Mouse (Mus musculus) liver, embryonic 14.5 days (tissue): ENCODE data around the gene Hnf1a. TPM values are rescaled to one million over a fixed set of nuclear protein-coding genes. Genes with fewer than 3 reads are reported as not detected.

Experiments
- ATAC-seq: fragments of 200-750 bp; cut with Nextera tagmentation; 2 replicates; pipeline ENCODE4 v1.8.0; 2017; ENCODE audit warnings: moderate number of reproducible peaks, mild to moderate bottlenecking, moderate library complexity; ENCODE audit not compliant: insufficient read depth
- DNase-seq, 3 experiments: peaks; one replicate each; pipeline ENCODE4 v3.0.0-alpha.2; 2012 to 2013; ENCODE audit warnings: low read depth in 3 of 3, low spot score in 3 of 3
- H3K27ac ChIP-seq: fragments of 300-500 bp; sonication (generic); 2 replicates; pipeline ENCODE4 v1.5.1; 2014; ENCODE audit warnings: moderate library complexity, mild to moderate bottlenecking, control low read depth, inconsistent platforms
- H3K27me3 ChIP-seq: fragments of 300-500 bp; sonication (generic); 2 replicates; pipeline ENCODE4 v1.6.1; 2014; ENCODE audit warnings: mild to moderate bottlenecking, low read length, moderate library complexity; ENCODE audit not compliant: control insufficient read depth, insufficient read depth
- H3K36me3 ChIP-seq: fragments of 300-500 bp; sonication (generic); replicated peaks from 2 replicates; pipeline ENCODE4 v1.6.1; 2014; ENCODE audit warnings: low read depth; ENCODE audit not compliant: control insufficient read depth, insufficient read depth
- H3K4me1 ChIP-seq, 2 experiments: fragments of 200-500 bp in 1 of 2; fragments of 300-500 bp in 1 of 2; sonication (generic) in 1 of 2; replicated peaks; 2 replicates each; pipeline ENCODE4 v1.6.1; 2012 to 2014; ENCODE audit warnings: antibody characterized with exemption in 1 of 2, inconsistent platforms in 1 of 2, low read length in 1 of 2; ENCODE audit not compliant: control insufficient read depth in 2 of 2, insufficient read depth in 2 of 2
- H3K4me2 ChIP-seq: fragments of 300-500 bp; sonication (generic); 2 replicates; pipeline ENCODE4 v1.6.1; 2014; ENCODE audit warnings: low read depth, mild to moderate bottlenecking, control low read depth, moderate library complexity
- H3K4me3 ChIP-seq, 2 experiments: fragments of 200-500 bp in 1 of 2; fragments of 300-500 bp in 1 of 2; sonication (generic) in 1 of 2; 2 replicates each; pipeline ENCODE4 v1.5.1; 2012 to 2014; ENCODE audit warnings: low read depth in 2 of 2, low read length in 2 of 2, mild to moderate bottlenecking in 2 of 2, control low read depth in 1 of 2, inconsistent platforms in 1 of 2, moderate library complexity in 1 of 2; ENCODE audit not compliant: insufficient read depth in 1 of 2
- H3K9ac ChIP-seq: fragments of 300-500 bp; sonication (generic); replicated peaks from 2 replicates; pipeline ENCODE4 v1.6.1; 2014; ENCODE audit warnings: mild to moderate bottlenecking, control low read depth, moderate library complexity
- H3K9me3 ChIP-seq: fragments of 300-500 bp; sonication (generic); 2 replicates; pipeline ENCODE4 v1.6.1; 2016; ENCODE audit warnings: low read length, mixed read lengths; ENCODE audit not compliant: control insufficient read depth
- CTCF ChIP-seq: IDR thresholded peaks from 2 replicates; pipeline ENCODE4 v1.5.1; 2016; ENCODE audit warnings: antibody characterized with exemption, low read depth, control low read depth
- EP300 ChIP-seq: IDR thresholded peaks from 2 replicates; pipeline ENCODE4 v1.6.1; 2016; ENCODE audit warnings: antibody characterized with exemption, low read depth
- WGBS: fragments of 180-500 bp; shearing (Covaris S2); extraction: QIAGEN DNeasy Blood & Tissue Kit; methylation state at CpG from one replicate; pipeline ENCODE4 v1.1.7; 2014; ENCODE audit not compliant: insufficient replicate concordance; 5-methylcytosine and 5-hydroxymethylcytosine counted together
- polyA plus RNA-seq, 2 experiments: library from polyadenylated mRNA; depleted of rRNA in 1 of 2; stranded (reverse) in 1 of 2; unstranded in 1 of 2; fragments of >200 nt; fragmentation: Nextera tagmentation in 1 of 2; extraction: Ambion mirVana in 1 of 2; gene quantifications; 2 replicates each; pipeline versions ENCODE4 v1.2.1 to v1.2.3; 2012 to 2014

The Hnf1a gene
- polyA plus RNA-seq, 2 experiments: 1.2 to 1.5 TPM

DNA sequence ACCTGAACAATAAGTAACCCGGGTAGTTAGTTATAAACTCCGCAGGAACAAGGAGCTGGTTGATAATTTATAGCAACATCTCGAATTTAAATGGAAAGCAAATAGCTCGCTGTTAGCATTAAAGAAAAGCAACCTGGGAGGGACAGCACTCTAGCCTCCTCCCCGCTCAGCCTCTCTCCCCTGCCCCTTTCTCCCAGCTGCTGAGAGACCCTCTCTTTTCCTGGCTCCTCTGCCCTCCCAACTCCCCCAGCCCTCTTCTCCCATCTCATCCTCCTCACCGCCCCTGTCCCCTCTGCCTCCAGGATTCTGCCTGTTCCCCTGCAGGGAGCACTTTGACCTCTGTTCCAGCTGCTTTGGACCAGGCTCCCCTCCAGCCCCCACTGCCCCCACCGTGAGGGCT lies 2.2 kb downstream of the Hnf1a start:
- ATAC-seq (no peak), DNase-seq (no peak)
- Histone ChIP-seq H3K4me2 (peak overlapping the region; percentile 24; the same call in 1 of the 2 replicates), H3K27ac (no peak overlapping the region), H3K9ac (no peak overlapping the region), H3K27me3 (no peaks in the 10 kb centered on the region), H3K9me3 (no peaks in the 10 kb centered on the region), H3K36me3 (no peaks in the 10 kb centered on the region), H3K4me3 (peak overlapping the region; percentile 46 to 54), H3K4me1 (peaks cover 0 to 9% of the 10 kb centered on the region in 2 experiments; a peak in 2 of 4 replicates)
- TF ChIP-seq EP300: no peak
- TF ChIP-seq CTCF: no peak
- 24% methylated on average over 7 of the region's 7 CpGs for WGBS

DNA sequence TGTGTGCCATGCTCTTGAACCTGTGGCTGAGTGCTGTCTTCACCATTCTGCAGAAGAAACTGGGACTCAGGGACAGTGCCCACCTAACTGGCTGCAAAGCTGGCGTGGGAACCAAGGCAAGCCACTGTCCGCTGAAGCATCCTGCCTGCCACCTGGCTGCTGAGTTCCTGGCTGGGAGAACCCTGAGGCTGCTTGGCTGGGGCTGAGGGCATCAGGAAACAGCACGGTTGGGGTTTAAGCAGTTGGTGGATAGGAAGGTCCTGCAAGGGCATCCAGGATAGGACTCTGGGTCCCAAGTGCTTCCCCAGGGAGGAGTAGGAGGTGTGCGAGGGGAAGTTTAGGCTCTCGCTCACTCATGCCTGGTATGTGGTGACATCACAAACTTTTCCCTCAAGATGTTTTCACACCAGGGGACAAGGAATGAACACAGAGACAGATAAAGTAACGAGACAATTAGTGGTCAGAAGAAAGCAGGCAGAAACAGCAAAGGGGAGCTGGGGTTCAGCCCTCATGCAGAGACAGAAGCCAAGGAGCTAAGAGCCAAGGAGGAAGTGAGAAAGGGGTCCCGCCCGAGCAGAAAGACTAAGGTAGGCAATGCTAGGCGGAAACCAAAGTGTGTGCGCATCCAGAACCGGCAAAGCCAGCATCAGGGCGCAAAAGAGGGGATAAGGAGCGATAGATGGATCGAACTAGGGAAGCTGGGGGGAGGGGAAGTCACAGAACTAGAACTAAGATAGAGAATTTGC lies 3.2 kb downstream of the Hnf1a start:
- no peak overlapping the region for H3K4me2 ChIP-seq
- DNase-seq: no peak
- no peak overlapping the region for H3K9ac ChIP-seq
- no peak overlapping the region for H3K27ac ChIP-seq
- no peaks in the 10 kb centered on the region for H3K27me3 ChIP-seq
- no peak overlapping the region for H3K4me3 ChIP-seq
- TF ChIP-seq CTCF (no peak), EP300 (no peak)
- no peak for ATAC-seq
- WGBS: 26% methylated on average over 14 of the region's 14 CpGs
- peaks cover 0 to 9% of the 10 kb centered on the region in 2 experiments; a peak in 2 of 4 replicates for H3K4me1 ChIP-seq
- H3K9me3 ChIP-seq: no peaks in the 10 kb centered on the region
- no peaks in the 10 kb centered on the region for H3K36me3 ChIP-seq

DNA sequence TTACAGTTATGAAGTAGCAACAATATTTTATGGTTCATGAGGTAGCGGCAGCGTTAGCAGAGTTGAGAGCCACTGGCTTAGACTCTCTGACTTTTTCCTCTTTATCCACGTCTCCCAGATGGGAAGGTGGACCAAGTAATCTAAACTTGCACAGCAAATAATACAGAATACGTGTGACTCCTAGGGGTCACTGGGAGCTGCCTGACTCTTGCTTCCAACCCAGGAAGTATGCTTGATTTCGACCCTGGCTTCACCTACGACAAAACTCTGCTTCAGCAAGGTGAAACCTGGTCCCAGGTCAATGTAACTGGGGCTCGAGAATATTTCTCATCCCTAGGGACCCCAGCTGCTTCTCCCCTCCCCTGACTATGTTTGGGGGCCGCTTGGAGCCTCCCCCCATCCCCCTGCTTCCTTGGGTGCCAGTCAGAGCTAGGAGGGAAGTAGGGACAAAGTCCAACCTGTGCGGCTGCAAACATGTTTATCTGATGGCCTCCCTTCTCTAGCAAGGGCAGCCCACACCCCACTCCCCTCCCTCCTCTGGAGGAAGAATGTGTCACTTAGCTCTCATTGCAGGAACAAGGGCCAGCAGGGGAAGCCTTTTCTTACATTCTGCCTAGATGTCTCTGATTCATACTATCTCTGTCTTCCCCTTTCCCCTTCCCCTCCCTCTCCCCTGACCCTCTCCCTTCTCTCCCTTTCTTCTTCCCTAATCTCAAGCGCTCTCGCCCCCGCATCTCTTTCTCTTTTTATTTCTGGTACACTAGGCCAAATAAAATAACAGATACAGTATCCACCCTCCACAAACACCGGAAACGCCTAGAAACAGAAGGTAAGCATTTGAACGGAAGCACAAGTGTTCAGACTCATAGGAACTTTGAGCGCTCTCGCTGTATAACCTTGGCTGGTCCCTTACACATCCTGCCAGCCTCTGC lies 5.7 kb downstream of the Hnf1a start:
- Histone ChIP-seq H3K27ac (no peak overlapping the region), H3K36me3 (no peaks in the 10 kb centered on the region), H3K4me3 (no peak overlapping the region; a peak in 1 of 4 replicates), H3K9ac (no peak overlapping the region), H3K27me3 (no peaks in the 10 kb centered on the region), H3K9me3 (no peaks in the 10 kb centered on the region), H3K4me1 (peaks cover 0 to 9% of the 10 kb centered on the region in 2 experiments; a peak in 2 of 4 replicates), H3K4me2 (peak overlapping the region; percentile 45)
- TF ChIP-seq CTCF (no peak), EP300 (no peak)
- WGBS: 43% methylated on average over 17 of the region's 17 CpGs
- ATAC-seq (no peak), DNase-seq (no peak)

DNA sequence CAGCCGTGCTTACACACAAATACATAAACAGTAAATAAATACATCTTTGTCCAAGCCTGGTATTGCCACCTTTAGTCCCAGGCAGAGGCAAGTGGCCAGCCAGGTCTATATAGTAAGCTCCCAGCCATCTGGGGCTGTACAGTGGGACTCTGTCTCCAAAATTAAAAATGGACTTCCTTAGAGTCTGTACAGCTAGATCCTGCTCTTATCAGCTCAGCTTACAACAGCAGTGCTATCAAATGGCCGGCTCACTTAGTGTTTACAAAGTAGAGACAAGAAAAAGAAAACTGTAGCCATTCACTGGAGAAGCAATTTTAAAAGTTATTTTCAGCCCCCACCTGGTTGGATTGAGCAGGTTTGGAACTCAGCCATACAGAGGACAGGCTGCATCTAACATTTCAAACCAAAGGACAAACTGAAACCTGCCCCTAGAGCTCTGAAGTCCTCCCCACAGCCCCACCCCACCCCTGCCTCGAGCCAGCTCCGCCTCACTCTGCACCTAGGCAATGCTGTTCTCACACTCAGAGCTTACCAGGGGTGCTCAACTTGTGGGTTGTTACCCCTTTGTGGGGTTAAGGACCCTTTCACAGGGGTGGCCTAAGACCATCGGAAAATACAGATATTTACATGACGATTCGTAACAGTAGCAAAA lies 6.5 kb downstream of the Hnf1a start:
- peak overlapping the region in 1 of 2 experiments; percentile 33; a peak in 2 of 4 replicates for H3K4me3 ChIP-seq
- no peak overlapping the region for H3K9ac ChIP-seq
- WGBS: 42% methylated on average over 7 of the region's 7 CpGs
- no peak for DNase-seq
- peaks cover 0 to 9% of the 10 kb centered on the region in 2 experiments; a peak in 2 of 4 replicates for H3K4me1 ChIP-seq
- no peak overlapping the region for H3K27ac ChIP-seq
- H3K4me2 ChIP-seq: peak overlapping the region; percentile 45
- H3K36me3 ChIP-seq: no peaks in the 10 kb centered on the region
- H3K9me3 ChIP-seq: no peaks in the 10 kb centered on the region
- no peaks in the 10 kb centered on the region for H3K27me3 ChIP-seq
- ATAC-seq: peak; percentile 67
- TF ChIP-seq EP300: no peak
- no peak for TF ChIP-seq CTCF
